Mouse (Mus musculus) CH12.LX (cell line): ENCODE results near the gene Gm5426. TPM values are rescaled to one million over a fixed set of nuclear protein-coding genes. Genes with fewer than 3 reads are reported as not detected.

Experiments used
- polyA plus RNA-seq: library from polyadenylated mRNA; unstranded; fragments of >175 nt; gene quantifications from 2 replicates; pipeline ENCODE4 v1.2.1, GENCODE M21; 2012; ENCODE audit warnings: low read depth; ENCODE audit not compliant: insufficient read length
- total RNA-seq, 2 experiments: library from RNA; depleted of rRNA; stranded (reverse); fragments of 300-350 nt in 1 of 2; fragments of >200 nt in 1 of 2; gene quantifications; 2 replicates each; pipeline ENCODE4 v1.2.3; 2012 to 2014

Gene Gm5426
- total and polyA plus RNA-seq, 3 experiments: not detected

Other genes starting within 250 kb of the Gm5426 start
- 13.3 and 14.6 TPM in 2 replicates for gene Eea1, start 196.0 kb upstream of the Gm5426 start, total RNA-seq (2012; rRNA removed)
- 13.3 and 15.5 TPM in 2 replicates for gene Eea1, start 196.0 kb upstream of the Gm5426 start, total RNA-seq (2014; rRNA removed)
- 15.6 and 15.7 TPM in 2 replicates for gene Eea1, start 196.0 kb upstream of the Gm5426 start, polyA plus RNA-seq